Mouse (Mus musculus): ENCODE measurements around the gene Klf7.

GRCm38 (mm10) chr1:64118285-64119170 is 3.6 kb downstream of the Klf7 start:
- TF ChIP-seq POLR2A (IDR thresholded peaks at IDR 0.05; ENCODE audit: control insufficient read depth, extremely low read depth, insufficient read depth, low read length, poor library complexity) (no peak), CTCF (IDR thresholded peaks at IDR 0.05; ENCODE audit: borderline replicate concordance, control insufficient read depth, extremely low read depth, insufficient read depth, low read length, poor library complexity) (no peak)

All from thymus, adult 2 months (tissue).